Mouse (Mus musculus): ENCODE measurements around the gene Cyp2c68. TPM values are rescaled to one million over a fixed set of nuclear protein-coding genes. Genes with fewer than 3 reads are reported as not detected.
A peak's percentile ranks its signal among the peaks of the same experiment; 100 is the strongest.
"Not testable (repeated sequence)": the region's sequence is repeated elsewhere in the genome, so short reads cannot be mapped to it uniquely, and the experiment has no call there.

The Cyp2c68 gene
- 79.3 and 101 TPM in 2 replicates for polyA plus RNA-seq (2015; fragmentation: Nextera tagmentation; extraction: Ambion mirVana)

DNA sequence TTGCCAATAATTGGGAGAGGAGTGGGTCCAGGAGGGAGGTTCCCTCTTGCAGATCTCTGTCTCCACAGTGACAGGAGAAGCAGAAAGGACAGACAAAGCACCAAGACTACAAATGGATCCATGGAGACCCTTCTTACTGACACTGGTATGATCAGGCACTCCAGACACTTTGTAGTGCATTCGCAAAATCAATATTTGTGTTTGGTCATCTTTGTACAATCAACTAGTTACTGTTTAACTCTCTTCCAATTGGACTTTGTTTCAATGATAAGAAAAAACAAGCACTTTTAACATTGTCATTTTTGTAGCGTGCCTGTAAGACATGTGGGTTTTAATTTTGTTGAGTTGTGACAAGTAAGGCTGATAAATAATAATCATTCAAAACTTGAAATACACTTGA is at the start of gene Cyp2c68:
Gene Cyp2c68, minus strand, starts transcription at position 135 of the 400 bp plus-strand sequence.
- H3K27me3 ChIP-seq = no peaks in the 10 kb centered on the region
- H3K9ac ChIP-seq = no peak within 1 kb of the TSS
- H3K4me3 ChIP-seq (replicated peaks) = peak within 1 kb of the TSS; percentile 30
- no peaks in the 10 kb centered on the region for H3K4me1 ChIP-seq (replicated peaks)
- WGBS (ENCODE audit: insufficient replicate concordance) = 52% methylated on average over 2 of the region's 2 CpGs
- ATAC-seq (ENCODE audit: low read depth) (0 out of 2 replicates have a peak, but pooled peaks have one; percentile 31), DNase-seq (no peak)
- no peaks in the 10 kb centered on the region for H3K9me3 ChIP-seq (replicated peaks)
- no peak within 1 kb of the TSS for H3K4me2 ChIP-seq
- H3K27ac ChIP-seq = no peak within 1 kb of the TSS
- H3K36me3 ChIP-seq = no peaks in the 10 kb centered on the region

DNA sequence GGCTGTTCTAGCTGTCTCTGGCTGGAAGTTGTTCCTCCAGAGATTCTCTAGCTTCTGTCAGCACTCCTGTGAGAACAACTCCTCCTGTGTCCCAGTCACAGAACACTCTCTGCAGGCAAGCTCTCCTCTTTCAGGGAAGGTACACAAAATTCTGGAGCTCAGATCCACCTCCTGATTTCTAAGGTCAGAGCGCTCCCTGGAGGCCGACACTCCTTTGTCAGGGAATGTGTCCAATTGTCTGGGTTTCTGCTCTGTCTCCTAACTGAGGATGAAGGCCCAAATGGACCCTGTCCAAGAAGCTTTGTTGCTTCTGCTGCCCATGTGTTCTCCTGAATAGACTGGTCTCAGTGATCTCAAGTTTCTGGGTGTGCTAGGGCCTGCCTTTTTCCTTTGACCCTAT is 44.6 kb upstream of the Cyp2c68 start:
- not testable (repeated sequence) for H3K4me3 ChIP-seq (replicated peaks); ATAC-seq (ENCODE audit: low read depth); H3K27me3 ChIP-seq; H3K4me2 ChIP-seq; DNase-seq; H3K36me3 ChIP-seq; H3K9ac ChIP-seq; H3K9me3 ChIP-seq (replicated peaks); H3K4me1 ChIP-seq (replicated peaks); H3K27ac ChIP-seq
- 66% methylated on average over 2 of the region's 2 CpGs for WGBS (ENCODE audit: insufficient replicate concordance)

DNA sequence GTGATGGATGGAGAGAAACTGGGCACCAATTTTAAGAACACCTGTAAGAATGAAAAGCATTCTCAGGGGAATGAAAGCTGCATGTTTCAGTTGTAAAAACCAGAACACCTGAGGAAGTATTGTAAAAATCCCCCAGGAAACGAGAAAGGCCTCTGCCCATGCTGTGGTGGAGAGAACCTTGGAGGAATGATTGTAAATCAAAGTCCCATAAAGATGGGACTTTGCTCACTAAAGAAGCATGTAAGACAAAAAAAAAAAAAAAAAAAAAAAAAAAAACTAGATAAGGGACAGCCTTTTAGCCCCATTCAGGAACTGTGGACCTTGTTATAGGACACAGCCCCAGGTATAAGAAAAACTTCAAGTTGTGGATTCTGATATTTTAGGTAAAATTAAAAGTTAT is 4.5 kb upstream of the Cyp2c68 start:
- DNase-seq (no peak), ATAC-seq (ENCODE audit: low read depth) (no peak)
- Histone ChIP-seq H3K27ac (no peak overlapping the region), H3K4me3 (replicated peaks) (no peak overlapping the region), H3K27me3 (no peaks in the 10 kb centered on the region), H3K4me1 (replicated peaks) (no peaks in the 10 kb centered on the region), H3K9ac (no peak overlapping the region), H3K4me2 (no peak overlapping the region), H3K9me3 (replicated peaks) (no peaks in the 10 kb centered on the region), H3K36me3 (no peaks in the 10 kb centered on the region)
- WGBS (ENCODE audit: insufficient replicate concordance) = 33% methylated on average over 1 of the region's 1 CpGs

DNA sequence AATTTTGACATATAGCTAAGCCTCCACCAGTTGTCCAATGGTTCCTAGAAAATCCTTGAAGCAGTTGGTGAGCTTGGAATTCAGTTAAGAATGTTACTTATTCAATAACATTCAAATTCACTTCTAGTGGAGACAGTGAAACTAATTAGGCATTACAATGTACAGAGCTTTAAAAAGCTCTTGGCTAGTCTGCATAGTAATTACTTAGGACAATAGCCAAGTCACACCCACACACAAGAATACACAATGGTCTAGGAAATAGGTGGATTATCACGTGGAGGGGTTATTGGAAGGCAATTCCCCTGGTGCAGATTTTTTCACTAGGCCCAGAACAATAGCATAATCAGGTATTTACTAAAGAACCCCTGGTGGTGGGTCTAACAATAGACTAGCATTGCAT is 3.5 kb upstream of the Cyp2c68 start:
- not testable (repeated sequence) for DNase-seq; ATAC-seq (ENCODE audit: low read depth)
- 46% methylated on average over 1 of the region's 1 CpGs for WGBS (ENCODE audit: insufficient replicate concordance)

DNA sequence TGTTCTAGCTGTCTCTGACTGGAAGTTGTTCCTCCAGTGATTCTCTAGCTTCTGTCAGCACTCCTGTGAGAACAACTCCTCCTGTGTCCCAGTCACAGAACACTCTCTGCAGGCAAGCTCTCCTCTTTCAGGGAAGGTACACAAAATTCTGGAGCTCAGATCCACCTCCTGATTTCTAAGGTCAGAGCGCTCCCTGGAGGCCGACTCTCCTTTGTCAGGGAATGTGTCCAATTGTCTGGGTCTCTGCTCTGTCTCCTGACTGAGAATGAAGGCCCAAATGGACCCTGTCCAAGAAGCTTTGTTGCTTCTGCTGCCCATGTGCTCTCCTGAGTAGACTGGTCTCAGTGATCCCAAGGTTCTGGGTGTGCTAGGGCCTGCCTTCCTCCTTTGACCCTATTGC is 29.7 kb downstream of the Cyp2c68 start:
- ATAC-seq (ENCODE audit: low read depth); H3K4me3 ChIP-seq (replicated peaks); H3K9me3 ChIP-seq (replicated peaks); DNase-seq; H3K27ac ChIP-seq; H3K9ac ChIP-seq; H3K4me2 ChIP-seq; H3K36me3 ChIP-seq; H3K27me3 ChIP-seq; H3K4me1 ChIP-seq (replicated peaks): not testable (repeated sequence)
- 65% methylated on average over 2 of the region's 2 CpGs for WGBS (ENCODE audit: insufficient replicate concordance)

More for the DNA sequence above, 3.5 kb upstream of the Cyp2c68 start:
- not testable (repeated sequence) for H3K27ac ChIP-seq; H3K4me2 ChIP-seq; H3K27me3 ChIP-seq; H3K4me3 ChIP-seq (replicated peaks); H3K9me3 ChIP-seq (replicated peaks); H3K4me1 ChIP-seq (replicated peaks); H3K9ac ChIP-seq; H3K36me3 ChIP-seq

GRCm38 (mm10) chr19:39665650-39666049 is 75.2 kb downstream of the Cyp2c68 start:
- H3K27ac ChIP-seq; H3K4me1 ChIP-seq (replicated peaks); H3K4me2 ChIP-seq; H3K9ac ChIP-seq; H3K27me3 ChIP-seq; ATAC-seq (ENCODE audit: low read depth); H3K4me3 ChIP-seq (replicated peaks); H3K36me3 ChIP-seq; H3K9me3 ChIP-seq (replicated peaks); DNase-seq: not testable (repeated sequence)

DNA sequence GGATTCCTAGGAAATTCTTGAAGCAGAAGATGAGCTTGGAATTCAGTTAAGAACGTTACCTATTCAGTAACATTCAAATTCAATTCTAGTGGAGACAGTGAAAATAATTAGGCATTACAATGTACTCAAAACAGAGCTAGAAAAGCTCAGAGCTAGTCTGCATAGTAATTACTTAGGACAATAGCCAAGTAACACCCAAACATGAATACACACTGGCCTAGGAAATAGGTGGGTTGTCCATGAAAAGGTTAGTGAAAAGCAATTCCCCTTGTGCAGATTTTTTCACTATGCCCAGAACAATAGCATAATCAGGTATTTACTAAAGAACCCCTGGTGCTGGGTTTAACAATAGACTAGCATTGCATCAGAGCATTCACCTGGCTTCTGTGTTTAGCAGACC is 88.5 kb downstream of the Cyp2c68 start:
- no peaks in the 10 kb centered on the region for H3K27me3 ChIP-seq
- H3K36me3 ChIP-seq = no peaks in the 10 kb centered on the region
- H3K9ac ChIP-seq = no peak overlapping the region
- no peak overlapping the region for H3K27ac ChIP-seq
- no peak for DNase-seq
- WGBS (ENCODE audit: insufficient replicate concordance) = 23% methylated on average over 1 of the region's 1 CpGs
- no peak overlapping the region for H3K4me2 ChIP-seq
- peaks cover 2% of the 10 kb centered on the region; the same call in 1 of the 2 replicates for H3K9me3 ChIP-seq (replicated peaks)
- no peak overlapping the region for H3K4me3 ChIP-seq (replicated peaks)
- no peaks in the 10 kb centered on the region for H3K4me1 ChIP-seq (replicated peaks)
- no peak for ATAC-seq (ENCODE audit: low read depth)

DNA sequence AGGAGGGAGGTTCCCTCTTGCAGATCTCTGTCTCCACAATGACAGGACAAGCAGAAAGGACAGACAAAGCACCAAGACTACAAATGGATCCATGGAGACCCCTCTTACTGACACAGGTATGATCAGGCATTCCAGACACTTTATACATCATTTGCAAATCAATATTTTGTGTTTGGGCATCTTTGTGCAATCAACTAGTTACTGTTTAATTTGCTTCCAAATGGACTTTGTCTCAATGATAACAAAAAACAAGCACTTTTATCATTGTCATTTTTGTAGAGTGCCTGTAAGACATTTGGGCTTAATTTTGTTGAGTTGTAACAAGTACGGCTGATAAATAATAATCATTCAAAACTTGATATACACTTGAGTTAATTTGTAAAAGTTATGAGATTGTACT is 91.9 kb downstream of the Cyp2c68 start, which contains the start of gene Cyp2c67:
Gene Cyp2c67, minus strand, starts transcription at position 114 of the 400 bp plus-strand sequence.
- WGBS (ENCODE audit: insufficient replicate concordance) = 70% methylated on average over 1 of the region's 1 CpGs
- Histone ChIP-seq H3K9ac (no peak within 1 kb of the TSS), H3K4me2 (no peak within 1 kb of the TSS), H3K9me3 (replicated peaks) (peaks cover 6% of the 10 kb centered on the region; the same call in 1 of the 2 replicates), H3K4me3 (replicated peaks) (no peak within 1 kb of the TSS), H3K27ac (no peak within 1 kb of the TSS), H3K4me1 (replicated peaks) (no peaks in the 10 kb centered on the region), H3K27me3 (no peaks in the 10 kb centered on the region), H3K36me3 (no peaks in the 10 kb centered on the region)
- ATAC-seq (ENCODE audit: low read depth) (no peak), DNase-seq (no peak)

DNA sequence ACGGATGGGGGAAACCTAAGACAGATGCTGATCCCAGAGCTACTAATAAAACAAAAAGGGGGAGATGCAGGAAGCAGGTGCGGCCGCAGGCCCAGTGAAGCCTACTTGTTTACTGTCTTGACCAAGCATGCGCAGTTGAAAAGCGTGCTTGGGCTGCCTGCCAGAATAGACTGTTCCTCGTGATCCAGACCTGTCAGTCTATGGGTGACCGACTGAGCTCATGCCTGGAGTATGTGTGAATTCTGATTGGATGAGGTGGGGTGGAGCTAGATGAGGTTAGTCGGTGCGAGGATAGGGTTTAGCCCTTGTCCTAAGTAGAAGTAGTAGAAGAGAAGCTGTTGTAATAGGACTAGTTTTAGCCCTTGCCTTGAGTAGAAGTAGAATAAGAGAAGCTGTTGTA is 93.3 kb downstream of the Cyp2c68 start:
- H3K9ac ChIP-seq = no peak overlapping the region
- no peak overlapping the region for H3K4me3 ChIP-seq (replicated peaks)
- DNase-seq = no peak
- H3K4me1 ChIP-seq (replicated peaks) = no peaks in the 10 kb centered on the region
- H3K9me3 ChIP-seq (replicated peaks) = peaks cover 6% of the 10 kb centered on the region; the same call in 1 of the 2 replicates
- H3K27me3 ChIP-seq = no peaks in the 10 kb centered on the region
- no peak overlapping the region for H3K27ac ChIP-seq
- H3K4me2 ChIP-seq = no peak overlapping the region
- H3K36me3 ChIP-seq = no peaks in the 10 kb centered on the region
- 72% methylated on average over 9 of the region's 9 CpGs for WGBS (ENCODE audit: insufficient replicate concordance)
- ATAC-seq (ENCODE audit: low read depth) = no peak

DNA sequence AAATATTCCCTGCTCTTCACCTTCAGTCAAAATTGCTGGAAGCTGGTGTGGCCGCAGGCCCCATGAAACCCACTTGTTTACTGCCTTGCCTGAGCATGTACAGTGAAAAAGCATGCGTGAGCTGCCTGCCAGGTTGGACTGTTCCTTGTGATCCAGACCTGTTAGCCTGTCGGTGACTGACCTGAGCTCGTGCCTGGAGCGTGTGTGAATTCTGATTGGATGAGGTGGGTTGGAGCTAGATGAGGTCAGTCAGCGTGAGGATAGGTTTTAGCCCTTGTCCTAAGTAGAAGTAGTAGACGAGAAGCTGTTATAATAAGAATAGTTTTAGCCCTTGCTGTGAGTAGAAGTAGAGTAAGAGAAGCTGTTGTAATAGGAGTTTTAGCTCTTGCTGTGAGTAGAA is 96.3 kb downstream of the Cyp2c68 start:
- not testable (repeated sequence) for H3K9ac ChIP-seq; H3K4me2 ChIP-seq; H3K27ac ChIP-seq; H3K4me3 ChIP-seq (replicated peaks); H3K36me3 ChIP-seq; ATAC-seq (ENCODE audit: low read depth); H3K4me1 ChIP-seq (replicated peaks); DNase-seq; H3K27me3 ChIP-seq; H3K9me3 ChIP-seq (replicated peaks)
- 68% methylated on average over 7 of the region's 7 CpGs for WGBS (ENCODE audit: insufficient replicate concordance)

Measured in liver, embryonic 13.5 days (tissue).